Mouse (Mus musculus) ES-Bruce4 (cell line): Measurements from ENCODE around the gene Mpdz.

Experiments
- CTCF ChIP-seq: IDR thresholded peaks from one replicate; pipeline ENCODE4 v1.8.1; 2011; ENCODE audit warnings: low read depth, low read length
- POLR2A ChIP-seq: IDR thresholded peaks from one replicate; pipeline ENCODE4 v1.8.1; 2011; ENCODE audit warnings: low read length; ENCODE audit not compliant: insufficient read depth

DNA sequence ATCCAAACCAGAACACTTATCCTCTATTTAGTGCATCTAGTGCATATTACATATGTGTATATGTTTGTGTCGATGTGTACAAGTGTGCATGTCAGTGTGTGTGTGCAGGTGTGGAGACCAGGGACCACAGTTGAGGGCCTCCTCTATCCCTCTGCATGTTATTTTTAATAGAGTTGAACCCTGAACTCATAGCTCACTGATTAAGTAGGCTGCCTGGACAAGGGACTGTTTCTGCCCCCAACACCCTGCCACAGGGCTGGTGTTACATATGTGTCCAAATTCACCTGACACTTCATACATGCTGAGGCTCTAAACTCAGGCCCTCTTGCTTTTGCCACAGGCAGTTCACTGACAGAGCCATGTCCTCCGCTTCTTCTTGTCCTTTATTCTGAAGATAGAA lies 169.5 kb downstream of the Mpdz start:
- TF ChIP-seq POLR2A (no peak), CTCF (no peak)
